Mouse (Mus musculus) olfactory bulb, adult 2 months (tissue): Measurements from ENCODE around the gene Brinp1.

Experiments
- CTCF ChIP-seq: fragments of 200-500 bp; IDR thresholded peaks from 2 replicates; pipeline ENCODE4 v1.5.1; 2012; ENCODE audit warnings: low read depth, mild to moderate bottlenecking, low read length, moderate library complexity; ENCODE audit not compliant: insufficient read depth
- POLR2A ChIP-seq: fragments of 200-500 bp; IDR thresholded peaks from 2 replicates; pipeline ENCODE4 v1.6.1; 2012; ENCODE audit warnings: mild to moderate bottlenecking, low read depth, low read length, moderate library complexity; ENCODE audit not compliant: insufficient read depth

DNA sequence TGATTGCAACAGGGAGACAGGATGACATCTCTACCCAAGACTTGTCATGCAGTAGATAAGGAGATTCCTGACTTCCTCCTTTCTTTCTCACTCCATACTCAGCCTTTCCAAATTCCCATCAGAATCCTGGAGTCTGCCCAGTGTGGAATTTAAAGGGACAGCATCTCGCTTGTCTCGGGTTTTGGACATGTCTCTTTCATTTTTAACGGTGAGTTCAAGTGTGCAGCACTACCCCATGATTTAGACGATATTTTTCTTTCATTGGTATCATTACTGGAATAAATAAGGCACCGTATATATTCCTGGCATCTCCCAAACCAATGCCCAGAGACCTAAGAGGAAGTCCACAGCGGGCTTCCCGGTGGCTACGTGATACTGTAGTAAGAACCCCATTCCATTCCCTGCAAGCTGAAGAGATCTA is 1.1 kb downstream of the Brinp1 start:
- no peak for TF ChIP-seq POLR2A
- no peak for TF ChIP-seq CTCF
